In the genomic region with DNA sequence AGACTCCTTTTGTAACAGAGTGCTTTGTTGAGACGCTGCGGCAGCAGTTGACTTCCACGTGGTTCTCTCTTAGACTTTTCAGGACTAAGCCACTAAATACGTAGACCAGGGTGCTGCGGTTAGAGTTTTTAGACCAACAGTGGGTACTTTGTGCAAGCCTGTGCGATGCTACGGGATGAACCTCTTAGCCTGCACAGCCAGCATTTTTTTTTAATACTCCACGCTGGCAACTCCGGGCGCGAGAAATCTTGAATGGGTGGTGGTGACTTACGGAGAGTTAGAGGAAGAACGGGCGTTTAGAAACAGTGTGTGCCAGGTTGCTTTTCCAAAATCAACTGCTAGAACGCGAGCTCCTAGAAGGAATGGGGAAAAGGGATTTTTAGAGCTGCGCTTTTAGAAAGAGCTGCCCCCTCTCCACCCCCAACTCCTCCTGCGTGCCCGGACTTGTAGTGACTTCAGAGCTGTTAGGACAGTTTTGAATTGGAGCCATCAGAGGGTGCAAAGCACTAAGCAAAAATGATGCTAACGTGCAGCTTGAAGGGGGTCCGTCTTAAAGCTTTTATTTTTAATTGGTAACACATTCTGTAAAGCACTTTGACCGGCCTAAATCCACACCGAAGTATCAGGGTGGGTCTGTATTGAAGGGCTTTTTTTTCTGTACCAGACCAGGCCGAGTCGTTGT, we compare ENCODE assay signal across 8 mouse cellular contexts. TPM values are rescaled to one million over a fixed set of nuclear protein-coding genes. Genes with fewer than 3 reads are reported as not detected.
DNase-seq lines count a peak whose midpoint lies in the region; ATAC-seq and TF ChIP-seq lines count a peak whose summit lies in the region.

No protein-coding gene starts in this region.

- H3K9me3 ChIP-seq in forebrain, embryonic 10.5 days, result no peaks in the 10 kb centered on the region
- no peaks in the 10 kb centered on the region for H3K9me3 ChIP-seq in intestine, embryonic 14.5 days (ENCODE audit: control insufficient read depth, low read length)
- H3K9me3 ChIP-seq in lung, embryonic 16.5 days (ENCODE audit: control insufficient read depth, low read length), result no peaks in the 10 kb centered on the region

- under 1% methylated on average over 25 of the region's 25 CpGs for WGBS in forebrain, embryonic 10.5 days
- WGBS in intestine, embryonic 14.5 days, result under 1% methylated on average over 25 of the region's 25 CpGs
- 0% methylated on average over 25 of the region's 25 CpGs for WGBS in lung, embryonic 16.5 days
- 2% methylated on average over 25 of the region's 25 CpGs for WGBS in small intestine, adult 2 months

- peaks cover 19% of the 10 kb centered on the region for H3K36me3 ChIP-seq in forebrain, embryonic 10.5 days (replicated peaks)
- H3K36me3 ChIP-seq in intestine, embryonic 14.5 days (ENCODE audit: control insufficient read depth, insufficient read depth, low read length), result no peaks in the 10 kb centered on the region
- no peaks in the 10 kb centered on the region for H3K36me3 ChIP-seq in lung, embryonic 16.5 days (ENCODE audit: control insufficient read depth, insufficient read depth, low read length)
- no peaks in the 10 kb centered on the region for H3K36me3 ChIP-seq in small intestine, adult 2 months (ENCODE audit: control insufficient read depth, insufficient read depth, low read length)

- no peaks in the 10 kb centered on the region for H3K27me3 ChIP-seq in forebrain, embryonic 10.5 days (ENCODE audit: poor library complexity, severe bottlenecking)
- no peaks in the 10 kb centered on the region for H3K27me3 ChIP-seq in intestine, embryonic 14.5 days (replicated peaks; ENCODE audit: control insufficient read depth, insufficient read depth, low read length)
- no peaks in the 10 kb centered on the region for H3K27me3 ChIP-seq in lung, embryonic 16.5 days (ENCODE audit: control insufficient read depth, insufficient read depth, low read depth, low read length)
- H3K27me3 ChIP-seq in small intestine, adult 2 months (ENCODE audit: control insufficient read depth, insufficient read depth, low read length), result 0 out of 2 replicates have a peak, but pooled peaks cover 6% of the 10 kb centered on the region

- DNase-seq in left cerebral cortex, postnatal 14 days (ENCODE audit: low spot score in 2 of 2), result peak; percentile 5 to 6
- no peak for DNase-seq in left cerebral cortex, adult 9 months (ENCODE audit: low spot score in 2 of 2)
- DNase-seq in ZHBTc4 (ENCODE audit: low read depth, low spot score), result peak; percentile 53
- peak; percentile 54 for DNase-seq in forebrain, embryonic 10.5 days (ENCODE audit: extremely low spot score, low spot score)
- DNase-seq in intestine, embryonic 14.5 days (ENCODE audit: low spot score), result peak; percentile 81
- DNase-seq in spleen, adult 12 weeks (ENCODE audit: low spot score), result no peak

- ATAC-seq in intestine, embryonic 14.5 days (replicated peaks; ENCODE audit: low FRiP score, low TSS enrichment, low read depth), result peak; percentile 21; the same call in 1 of the 2 replicates
- peak; percentile 39 for ATAC-seq in lung, embryonic 16.5 days (ENCODE audit: low read depth)

- H3K27ac ChIP-seq in forebrain, embryonic 10.5 days, result peak overlapping the region; percentile 96
- peak overlapping the region; percentile 60; the same call in 1 of the 2 replicates for H3K27ac ChIP-seq in intestine, embryonic 14.5 days (ENCODE audit: low read depth)
- peak overlapping the region; percentile 91 for H3K27ac ChIP-seq in lung, embryonic 16.5 days (ENCODE audit: low read length)
- H3K27ac ChIP-seq in small intestine, adult 2 months (ENCODE audit: insufficient read depth, low read depth, low read length), result peak overlapping the region; percentile 62

- peak overlapping the region; percentile 81 for H3K4me2 ChIP-seq in intestine, embryonic 14.5 days (ENCODE audit: low read length)
- H3K4me2 ChIP-seq in lung, embryonic 16.5 days (ENCODE audit: low read depth, low read length), result peak overlapping the region; percentile 72

- TF ChIP-seq CTCF in small intestine, adult 2 months (IDR thresholded peaks at IDR 0.05; ENCODE audit: extremely low read depth, insufficient read length, insufficient replicate concordance, low read depth, low read length), result no peak

- intact Hi-C loops in left cerebral cortex, postnatal 14 days (cut with DNase I), result loop anchor here (2.0 to 10.0 kb wide), 4 partner anchors 467 to 805 kb away; no protein-coding TSS in a partner anchor

- H3K9ac ChIP-seq in intestine, embryonic 14.5 days (ENCODE audit: low read length), result peak overlapping the region; percentile 63
- H3K9ac ChIP-seq in lung, embryonic 16.5 days (ENCODE audit: low read length), result peak overlapping the region; percentile 80

- TF ChIP-seq POLR2A in small intestine, adult 2 months (IDR thresholded peaks at IDR 0.05; ENCODE audit: low read depth, low read length), result no peak

- H3K4me3 ChIP-seq in forebrain, embryonic 10.5 days, result peak overlapping the region; percentile 77
- peak overlapping the region; percentile 62 for H3K4me3 ChIP-seq in intestine, embryonic 14.5 days (ENCODE audit: low read depth, low read length)
- H3K4me3 ChIP-seq in lung, embryonic 16.5 days (ENCODE audit: low read length), result peak overlapping the region; percentile 74
- peak overlapping the region; percentile 64 for H3K4me3 ChIP-seq in small intestine, adult 2 months (ENCODE audit: low read depth, low read length)

- H3K4me1 ChIP-seq in forebrain, embryonic 10.5 days, result peaks cover 48% of the 10 kb centered on the region
- no peaks in the 10 kb centered on the region; the same call in 1 of the 2 replicates for H3K4me1 ChIP-seq in intestine, embryonic 14.5 days (replicated peaks; ENCODE audit: control insufficient read depth, insufficient read depth, low read length)
- H3K4me1 ChIP-seq in lung, embryonic 16.5 days (replicated peaks; ENCODE audit: control insufficient read depth, insufficient read depth, low read length), result peaks cover 4% of the 10 kb centered on the region
- no peaks in the 10 kb centered on the region for H3K4me1 ChIP-seq in small intestine, adult 2 months (ENCODE audit: control insufficient read depth, insufficient read depth, insufficient read length, low read length)

RNA-seq across cellular contexts. Expression of a gene that starts 1.0 kb away (rescaled TPM):
- 100 to 1,000 TPM; 222 to 223 TPM for total RNA-seq in left cerebral cortex, postnatal 14 days (2021)
- polyA plus RNA-seq in forebrain, embryonic 10.5 days (2016; fragmentation: Nextera tagmentation; extraction: Ambion mirVana), result 187 and 200 TPM in 2 replicates
- 54.3 and 57.4 TPM in 2 replicates for polyA plus RNA-seq in intestine, embryonic 14.5 days (2014; fragmentation: Nextera tagmentation; extraction: Ambion mirVana)
- polyA plus RNA-seq in lung, embryonic 16.5 days (2015; fragmentation: Nextera tagmentation; extraction: Ambion mirVana), result 111 and 114 TPM in 2 replicates
- 3.3 and 3.7 TPM in 2 replicates for polyA plus RNA-seq in small intestine, adult 2 months (2012; rRNA removed)

Comparison
In these comparisons a context has a peak if more than half of its experiments do, and no peak if none do; other contexts are left out.
1. DNase-seq: peak in left cerebral cortex, postnatal 14 days (2 of 2), ZHBTc4 (single experiment), forebrain, embryonic 10.5 days (single experiment) and intestine, embryonic 14.5 days (single experiment); none in left cerebral cortex, adult 9 months (0 of 2) and spleen, adult 12 weeks (single experiment).
2. RNA of a gene that starts 1.0 kb away (polyA plus RNA-seq): 187 to 200 TPM in forebrain, embryonic 10.5 days, 111 to 114 TPM in lung, embryonic 16.5 days and 54.3 to 57.4 TPM in intestine, embryonic 14.5 days; 3.3 to 3.7 TPM in small intestine, adult 2 months; every median in the first group is over 10 times any median in the second.
3. Peak in every context shown above with its lines, with median percentiles within 50 percentile points of each other: H3K27ac ChIP-seq and H3K4me3 ChIP-seq.